Mouse (Mus musculus): Measurements from ENCODE around the gene Dclk3. TPM values are rescaled to one million over a fixed set of nuclear protein-coding genes. Genes with fewer than 3 reads are reported as not detected.
A peak's percentile ranks its signal among the peaks of the same experiment; 100 is the strongest.

Gene Dclk3
- polyA plus RNA-seq, 1 experiment from 2014 or later, result 2.4 TPM

- Histone ChIP-seq H3K4me1 (ENCODE audit: control insufficient read depth, insufficient read depth, low read length) (no peaks in the 10 kb centered on the region), H3K4me2 (ENCODE audit: low read depth, low read length) (no peak overlapping the region), H3K27me3 (replicated peaks; ENCODE audit: control insufficient read depth, insufficient read depth, low read length) (no peaks in the 10 kb centered on the region), H3K9me3 (ENCODE audit: control insufficient read depth, low read length) (no peaks in the 10 kb centered on the region), H3K27ac (replicated peaks; ENCODE audit: low read depth, low read length) (no peak overlapping the region), H3K36me3 (ENCODE audit: control insufficient read depth, insufficient read depth, low read length) (no peaks in the 10 kb centered on the region), H3K4me3 (ENCODE audit: low read depth, low read length) (no peak overlapping the region), H3K9ac (ENCODE audit: low read depth, low read length) (no peak overlapping the region)
- 85% methylated on average over 3 of the region's 3 CpGs for WGBS
- DNase-seq (ENCODE audit: low spot score), result no peak
- ATAC-seq (ENCODE audit: low read depth), result no peak
These were observed 42.1 kb downstream of the Dclk3 start for GRCm38 (mm10) chr9:111481011-111481410.

- ATAC-seq (ENCODE audit: low read depth) (no peak), DNase-seq (ENCODE audit: low spot score) (no peak)
- H3K4me3 ChIP-seq (ENCODE audit: low read depth, low read length), result no peak overlapping the region
- 53% methylated on average over 10 of the region's 10 CpGs for WGBS
- no peaks in the 10 kb centered on the region for H3K4me1 ChIP-seq (ENCODE audit: control insufficient read depth, insufficient read depth, low read length)
- no peak overlapping the region for H3K4me2 ChIP-seq (ENCODE audit: low read depth, low read length)
- H3K27ac ChIP-seq (replicated peaks; ENCODE audit: low read depth, low read length), result no peak overlapping the region
- no peaks in the 10 kb centered on the region for H3K36me3 ChIP-seq (ENCODE audit: control insufficient read depth, insufficient read depth, low read length)
- no peaks in the 10 kb centered on the region for H3K9me3 ChIP-seq (ENCODE audit: control insufficient read depth, low read length)
- H3K27me3 ChIP-seq (replicated peaks; ENCODE audit: control insufficient read depth, insufficient read depth, low read length), result no peaks in the 10 kb centered on the region
- no peak overlapping the region for H3K9ac ChIP-seq (ENCODE audit: low read depth, low read length)
These were observed 48.0 kb downstream of the Dclk3 start for GRCm38 (mm10) chr9:111486645-111487477.

GRCm38 (mm10) chr9:111490583-111490982 lies 51.7 kb downstream of the Dclk3 start:
- Histone ChIP-seq H3K9me3 (ENCODE audit: control insufficient read depth, low read length) (no peaks in the 10 kb centered on the region), H3K27me3 (replicated peaks; ENCODE audit: control insufficient read depth, insufficient read depth, low read length) (no peaks in the 10 kb centered on the region), H3K4me2 (ENCODE audit: low read depth, low read length) (no peak overlapping the region), H3K27ac (replicated peaks; ENCODE audit: low read depth, low read length) (no peak overlapping the region), H3K4me3 (ENCODE audit: low read depth, low read length) (no peak overlapping the region), H3K36me3 (ENCODE audit: control insufficient read depth, insufficient read depth, low read length) (no peaks in the 10 kb centered on the region), H3K4me1 (ENCODE audit: control insufficient read depth, insufficient read depth, low read length) (no peaks in the 10 kb centered on the region), H3K9ac (ENCODE audit: low read depth, low read length) (no peak overlapping the region)
- DNase-seq (ENCODE audit: low spot score) (no peak), ATAC-seq (ENCODE audit: low read depth) (peak; percentile 47; the same call in 1 of the 2 replicates)
- 39% methylated on average over 8 of the region's 8 CpGs for WGBS

GRCm38 (mm10) chr9:111491280-111491679 lies 52.4 kb downstream of the Dclk3 start:
- H3K9me3 ChIP-seq (ENCODE audit: control insufficient read depth, low read length), result no peaks in the 10 kb centered on the region
- no peaks in the 10 kb centered on the region for H3K36me3 ChIP-seq (ENCODE audit: control insufficient read depth, insufficient read depth, low read length)
- DNase-seq (ENCODE audit: low spot score) (no peak), ATAC-seq (ENCODE audit: low read depth) (no peak)
- no peaks in the 10 kb centered on the region for H3K4me1 ChIP-seq (ENCODE audit: control insufficient read depth, insufficient read depth, low read length)
- H3K27ac ChIP-seq (replicated peaks; ENCODE audit: low read depth, low read length), result no peak overlapping the region
- no peak overlapping the region for H3K4me3 ChIP-seq (ENCODE audit: low read depth, low read length)
- no peaks in the 10 kb centered on the region for H3K27me3 ChIP-seq (replicated peaks; ENCODE audit: control insufficient read depth, insufficient read depth, low read length)
- H3K9ac ChIP-seq (ENCODE audit: low read depth, low read length), result no peak overlapping the region
- no peak overlapping the region for H3K4me2 ChIP-seq (ENCODE audit: low read depth, low read length)
- WGBS, result 45% methylated on average over 4 of the region's 4 CpGs

GRCm38 (mm10) chr9:111493490-111493889 lies 54.6 kb downstream of the Dclk3 start:
- no peak for DNase-seq (ENCODE audit: low spot score)
- no peaks in the 10 kb centered on the region for H3K9me3 ChIP-seq (ENCODE audit: control insufficient read depth, low read length)

GRCm38 (mm10) chr9:111495561-111495960 lies 56.7 kb downstream of the Dclk3 start:
- no peaks in the 10 kb centered on the region for H3K9me3 ChIP-seq (ENCODE audit: control insufficient read depth, low read length)
- DNase-seq (ENCODE audit: low spot score) (peak; percentile 81), ATAC-seq (ENCODE audit: low read depth) (peak; percentile 46; the same call in 1 of the 2 replicates)
- H3K4me2 ChIP-seq (ENCODE audit: low read depth, low read length), result no peak overlapping the region
- H3K27me3 ChIP-seq (replicated peaks; ENCODE audit: control insufficient read depth, insufficient read depth, low read length), result no peaks in the 10 kb centered on the region
- WGBS, result under 1% methylated on average over 5 of the region's 5 CpGs
- no peak overlapping the region for H3K9ac ChIP-seq (ENCODE audit: low read depth, low read length)
- H3K27ac ChIP-seq (replicated peaks; ENCODE audit: low read depth, low read length), result no peak overlapping the region
- H3K36me3 ChIP-seq (ENCODE audit: control insufficient read depth, insufficient read depth, low read length), result no peaks in the 10 kb centered on the region
- H3K4me1 ChIP-seq (ENCODE audit: control insufficient read depth, insufficient read depth, low read length), result no peaks in the 10 kb centered on the region
- no peak overlapping the region for H3K4me3 ChIP-seq (ENCODE audit: low read depth, low read length)

More at GRCm38 (mm10) chr9:111493490-111493889, 54.6 kb downstream of the Dclk3 start:
- no peak overlapping the region for H3K27ac ChIP-seq (replicated peaks; ENCODE audit: low read depth, low read length)
- no peak overlapping the region for H3K4me3 ChIP-seq (ENCODE audit: low read depth, low read length)
- H3K9ac ChIP-seq (ENCODE audit: low read depth, low read length), result no peak overlapping the region
- H3K4me1 ChIP-seq (ENCODE audit: control insufficient read depth, insufficient read depth, low read length), result no peaks in the 10 kb centered on the region
- H3K4me2 ChIP-seq (ENCODE audit: low read depth, low read length), result no peak overlapping the region
- WGBS, result 42% methylated on average over 5 of the region's 5 CpGs
- ATAC-seq (ENCODE audit: low read depth), result no peak
- no peaks in the 10 kb centered on the region for H3K27me3 ChIP-seq (replicated peaks; ENCODE audit: control insufficient read depth, insufficient read depth, low read length)
- H3K36me3 ChIP-seq (ENCODE audit: control insufficient read depth, insufficient read depth, low read length), result no peaks in the 10 kb centered on the region

- H3K4me1 ChIP-seq (ENCODE audit: control insufficient read depth, insufficient read depth, low read length), result no peaks in the 10 kb centered on the region
- H3K9ac ChIP-seq (ENCODE audit: low read depth, low read length), result no peak overlapping the region
- H3K9me3 ChIP-seq (ENCODE audit: control insufficient read depth, low read length), result no peaks in the 10 kb centered on the region
- H3K27me3 ChIP-seq (replicated peaks; ENCODE audit: control insufficient read depth, insufficient read depth, low read length), result no peaks in the 10 kb centered on the region
- peak; percentile 85 for DNase-seq (ENCODE audit: low spot score)
- 31% methylated on average over 9 of the region's 9 CpGs for WGBS
- H3K4me3 ChIP-seq (ENCODE audit: low read depth, low read length), result no peak overlapping the region
- 0 out of 2 replicates have a peak, but pooled peaks have one; percentile 65 for ATAC-seq (ENCODE audit: low read depth)
- no peaks in the 10 kb centered on the region for H3K36me3 ChIP-seq (ENCODE audit: control insufficient read depth, insufficient read depth, low read length)
- H3K4me2 ChIP-seq (ENCODE audit: low read depth, low read length), result no peak overlapping the region
- H3K27ac ChIP-seq (replicated peaks; ENCODE audit: low read depth, low read length), result no peak overlapping the region
These were observed 58.4 kb downstream of the Dclk3 start for GRCm38 (mm10) chr9:111497074-111497811.

- DNase-seq (ENCODE audit: low spot score) (no peak), ATAC-seq (ENCODE audit: low read depth) (no peak)
- Histone ChIP-seq H3K27ac (replicated peaks; ENCODE audit: low read depth, low read length) (no peak overlapping the region), H3K4me3 (ENCODE audit: low read depth, low read length) (no peak overlapping the region), H3K27me3 (replicated peaks; ENCODE audit: control insufficient read depth, insufficient read depth, low read length) (no peaks in the 10 kb centered on the region), H3K9ac (ENCODE audit: low read depth, low read length) (no peak overlapping the region), H3K4me1 (ENCODE audit: control insufficient read depth, insufficient read depth, low read length) (no peaks in the 10 kb centered on the region), H3K4me2 (ENCODE audit: low read depth, low read length) (no peak overlapping the region), H3K9me3 (ENCODE audit: control insufficient read depth, low read length) (no peaks in the 10 kb centered on the region), H3K36me3 (ENCODE audit: control insufficient read depth, insufficient read depth, low read length) (no peaks in the 10 kb centered on the region)
- 82% methylated on average over 9 of the region's 9 CpGs for WGBS
These were observed 61.3 kb downstream of the Dclk3 start for GRCm38 (mm10) chr9:111500211-111500610.
